Mouse (Mus musculus) hindbrain, embryonic 16.5 days (tissue): Measurements from ENCODE around the gene Ermp1. TPM values are rescaled to one million over a fixed set of nuclear protein-coding genes. Genes with fewer than 3 reads are reported as not detected.

Source experiments
- ATAC-seq: fragments of 200-750 bp; cut with Nextera tagmentation; 2 replicates; pipeline ENCODE4 v1.8.0; 2017; ENCODE audit warnings: moderate TSS enrichment, moderate library complexity
- H3K27ac ChIP-seq: fragments of 300-500 bp; sonication (generic); 2 replicates; pipeline ENCODE4 v1.5.1; 2014; ENCODE audit warnings: low read depth, mild to moderate bottlenecking, control low read depth, low read length, moderate library complexity
- H3K27me3 ChIP-seq: fragments of 300-500 bp; sonication (generic); replicated peaks from 2 replicates; pipeline ENCODE4 v1.6.1; 2014; ENCODE audit warnings: low read length; ENCODE audit not compliant: control insufficient read depth, insufficient read depth
- H3K36me3 ChIP-seq: fragments of 300-500 bp; sonication (generic); 2 replicates; pipeline ENCODE4 v1.6.1; 2014; ENCODE audit warnings: mild to moderate bottlenecking, low read length, moderate library complexity, mixed read lengths; ENCODE audit not compliant: control insufficient read depth, insufficient read depth
- H3K4me1 ChIP-seq: fragments of 300-500 bp; sonication (generic); 2 replicates; pipeline ENCODE4 v1.6.1; 2014; ENCODE audit warnings: low read depth, low read length; ENCODE audit not compliant: control insufficient read depth, insufficient read depth
- H3K4me2 ChIP-seq: fragments of 300-500 bp; sonication (generic); 2 replicates; pipeline ENCODE4 v1.6.1; 2014; ENCODE audit warnings: mild to moderate bottlenecking, low read length, control low read depth, moderate library complexity
- H3K4me3 ChIP-seq: fragments of 300-500 bp; sonication (generic); 2 replicates; pipeline ENCODE4 v1.5.1; 2014; ENCODE audit warnings: mild to moderate bottlenecking, low read length, control low read depth, moderate library complexity
- H3K9ac ChIP-seq: fragments of 300-500 bp; sonication (generic); 2 replicates; pipeline ENCODE4 v1.6.1; 2014; ENCODE audit warnings: low read depth, mild to moderate bottlenecking, control low read depth, low read length, moderate library complexity
- H3K9me3 ChIP-seq: fragments of 300-500 bp; sonication (generic); 2 replicates; pipeline ENCODE4 v1.6.1; 2014; ENCODE audit warnings: mild to moderate bottlenecking, low read length, moderate library complexity; ENCODE audit not compliant: control insufficient read depth
- WGBS: fragments of 180-500 bp; shearing (Covaris S2); extraction: QIAGEN DNeasy Blood & Tissue Kit; methylation state at CpG from one replicate; pipeline ENCODE4 v1.1.7; 2014; 5-methylcytosine and 5-hydroxymethylcytosine counted together
- polyA plus RNA-seq: library from polyadenylated mRNA; unstranded; fragments of >200 nt; fragmentation: Nextera tagmentation; extraction: Ambion mirVana; gene quantifications from 2 replicates; pipeline ENCODE4 v1.2.1, GENCODE M21; 2015

Gene Ermp1
- polyA plus RNA-seq: 10.1 and 11.2 TPM in 2 replicates

GRCm38 (mm10) chr19:29647651-29648549 lies at the start of gene Ermp1:
TSS of gene Ermp1 (minus strand) at chr19:29648415.
- peak within 1 kb of the TSS; percentile 91 for H3K27ac ChIP-seq
- H3K4me3 ChIP-seq: peak within 1 kb of the TSS; percentile 93
- under 1% methylated on average over 77 of the region's 90 CpGs for WGBS
- no peaks in the 10 kb centered on the region for H3K27me3 ChIP-seq
- peak within 1 kb of the TSS; percentile 92 for H3K9ac ChIP-seq
- peak within 1 kb of the TSS; percentile 75 for H3K4me2 ChIP-seq
- H3K9me3 ChIP-seq: no peaks in the 10 kb centered on the region
- H3K4me1 ChIP-seq: no peaks in the 10 kb centered on the region
- H3K36me3 ChIP-seq: no peaks in the 10 kb centered on the region
- peak; percentile 97 for ATAC-seq

GRCm38 (mm10) chr19:29697245-29697874 lies 49.1 kb upstream of the Ermp1 start, which contains the start of gene Mlana:
TSS of gene Mlana (plus strand) at chr19:29697824.
- no peak within 1 kb of the TSS for H3K9ac ChIP-seq
- no peak within 1 kb of the TSS for H3K4me3 ChIP-seq
- H3K27ac ChIP-seq: no peak within 1 kb of the TSS
- no peaks in the 10 kb centered on the region for H3K27me3 ChIP-seq
- H3K4me1 ChIP-seq: no peaks in the 10 kb centered on the region
- WGBS: 50% methylated on average over 3 of the region's 3 CpGs
- ATAC-seq: no peak
- no peak within 1 kb of the TSS for H3K4me2 ChIP-seq
- H3K9me3 ChIP-seq: no peaks in the 10 kb centered on the region
- H3K36me3 ChIP-seq: no peaks in the 10 kb centered on the region

- H3K27ac ChIP-seq: no peak overlapping the region
- H3K36me3 ChIP-seq: no peaks in the 10 kb centered on the region
- no peaks in the 10 kb centered on the region for H3K27me3 ChIP-seq
- H3K4me2 ChIP-seq: no peak overlapping the region
- no peaks in the 10 kb centered on the region for H3K4me1 ChIP-seq
- ATAC-seq: no peak
- no peak overlapping the region for H3K4me3 ChIP-seq
- no peak overlapping the region for H3K9ac ChIP-seq
- H3K9me3 ChIP-seq: no peaks in the 10 kb centered on the region
Measured at GRCm38 (mm10) chr19:29696840-29697239, 48.6 kb upstream of the Ermp1 start.

GRCm38 (mm10) chr19:29696309-29696708 lies 48.1 kb upstream of the Ermp1 start:
- WGBS: 96% methylated on average over 4 of the region's 4 CpGs

DNA sequence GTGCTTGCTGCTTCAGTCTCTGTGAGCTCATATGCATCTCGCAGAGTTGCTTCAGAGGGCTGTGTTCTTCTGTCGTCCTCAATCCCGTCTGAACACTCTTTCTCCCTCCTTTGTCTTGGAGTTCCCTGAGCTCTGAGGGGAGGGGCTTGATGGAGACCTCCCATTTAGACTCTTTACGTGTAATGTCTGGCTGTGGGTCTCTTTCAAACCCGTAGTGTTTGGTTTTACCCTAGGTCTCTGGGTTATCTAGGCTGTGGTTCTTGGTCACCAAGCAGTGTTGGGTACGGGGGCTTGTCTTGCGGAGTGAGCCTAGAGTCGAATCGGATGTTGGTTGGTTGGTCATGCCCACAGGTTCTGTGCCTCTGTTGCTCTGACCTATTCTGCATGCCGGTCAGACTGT lies 46.9 kb upstream of the Ermp1 start:
- no peak overlapping the region for H3K27ac ChIP-seq
- H3K4me3 ChIP-seq: no peak overlapping the region
- no peaks in the 10 kb centered on the region for H3K27me3 ChIP-seq
- no peaks in the 10 kb centered on the region for H3K4me1 ChIP-seq
- H3K4me2 ChIP-seq: no peak overlapping the region
- no peak for ATAC-seq
- no peaks in the 10 kb centered on the region for H3K36me3 ChIP-seq
- H3K9ac ChIP-seq: no peak overlapping the region
- 88% methylated on average over 10 of the region's 10 CpGs for WGBS
- H3K9me3 ChIP-seq: no peaks in the 10 kb centered on the region

More at GRCm38 (mm10) chr19:29696309-29696708, 48.1 kb upstream of the Ermp1 start:
- no peak overlapping the region for H3K4me2 ChIP-seq
- no peaks in the 10 kb centered on the region for H3K36me3 ChIP-seq
- no peak for ATAC-seq
- H3K27ac ChIP-seq: no peak overlapping the region
- H3K9ac ChIP-seq: no peak overlapping the region
- H3K4me3 ChIP-seq: no peak overlapping the region
- H3K9me3 ChIP-seq: no peaks in the 10 kb centered on the region
- H3K27me3 ChIP-seq: no peaks in the 10 kb centered on the region
- no peaks in the 10 kb centered on the region for H3K4me1 ChIP-seq

DNA sequence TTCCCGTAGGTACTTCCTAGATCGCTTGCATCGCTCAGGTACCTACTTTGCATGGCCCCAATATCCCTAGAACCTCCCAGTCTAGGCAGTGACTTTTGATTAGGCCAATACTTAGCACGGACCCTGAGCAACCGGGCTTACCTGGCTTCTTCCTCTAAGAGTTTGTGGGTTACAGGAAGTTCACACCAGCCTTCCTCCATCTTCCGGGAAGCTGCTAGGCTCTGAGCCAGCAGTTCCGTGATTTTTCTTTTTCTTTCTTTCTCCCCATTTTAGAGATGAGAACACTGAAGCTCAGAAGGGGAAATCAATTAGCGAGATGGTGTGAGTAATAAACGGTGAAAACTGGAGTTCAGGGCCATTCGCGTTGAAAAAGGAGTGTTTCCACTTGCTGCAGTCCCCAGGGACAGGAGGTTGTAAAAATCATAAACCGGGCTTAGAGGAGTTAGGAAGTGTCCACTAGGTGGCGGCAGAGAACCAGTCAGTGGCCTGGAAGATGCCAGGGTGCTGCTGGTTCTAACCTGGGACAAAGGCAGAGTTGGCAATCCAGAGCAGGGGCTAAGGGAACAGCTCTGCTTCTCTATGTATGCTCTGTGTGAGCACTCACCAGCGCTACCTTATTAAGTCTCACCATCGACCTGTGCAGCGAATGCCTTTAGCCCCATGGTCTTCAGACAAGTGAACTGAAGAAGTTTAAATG lies 35.8 kb upstream of the Ermp1 start:
- H3K27ac ChIP-seq: no peak overlapping the region
- no peaks in the 10 kb centered on the region for H3K4me1 ChIP-seq
- ATAC-seq: peak; percentile 84
- 53% methylated on average over 16 of the region's 16 CpGs for WGBS
- no peaks in the 10 kb centered on the region; the same call in 1 of the 2 replicates for H3K9me3 ChIP-seq
- H3K36me3 ChIP-seq: no peaks in the 10 kb centered on the region
- no peak overlapping the region for H3K4me2 ChIP-seq
- H3K4me3 ChIP-seq: no peak overlapping the region
- H3K27me3 ChIP-seq: no peaks in the 10 kb centered on the region
- no peak overlapping the region for H3K9ac ChIP-seq

DNA sequence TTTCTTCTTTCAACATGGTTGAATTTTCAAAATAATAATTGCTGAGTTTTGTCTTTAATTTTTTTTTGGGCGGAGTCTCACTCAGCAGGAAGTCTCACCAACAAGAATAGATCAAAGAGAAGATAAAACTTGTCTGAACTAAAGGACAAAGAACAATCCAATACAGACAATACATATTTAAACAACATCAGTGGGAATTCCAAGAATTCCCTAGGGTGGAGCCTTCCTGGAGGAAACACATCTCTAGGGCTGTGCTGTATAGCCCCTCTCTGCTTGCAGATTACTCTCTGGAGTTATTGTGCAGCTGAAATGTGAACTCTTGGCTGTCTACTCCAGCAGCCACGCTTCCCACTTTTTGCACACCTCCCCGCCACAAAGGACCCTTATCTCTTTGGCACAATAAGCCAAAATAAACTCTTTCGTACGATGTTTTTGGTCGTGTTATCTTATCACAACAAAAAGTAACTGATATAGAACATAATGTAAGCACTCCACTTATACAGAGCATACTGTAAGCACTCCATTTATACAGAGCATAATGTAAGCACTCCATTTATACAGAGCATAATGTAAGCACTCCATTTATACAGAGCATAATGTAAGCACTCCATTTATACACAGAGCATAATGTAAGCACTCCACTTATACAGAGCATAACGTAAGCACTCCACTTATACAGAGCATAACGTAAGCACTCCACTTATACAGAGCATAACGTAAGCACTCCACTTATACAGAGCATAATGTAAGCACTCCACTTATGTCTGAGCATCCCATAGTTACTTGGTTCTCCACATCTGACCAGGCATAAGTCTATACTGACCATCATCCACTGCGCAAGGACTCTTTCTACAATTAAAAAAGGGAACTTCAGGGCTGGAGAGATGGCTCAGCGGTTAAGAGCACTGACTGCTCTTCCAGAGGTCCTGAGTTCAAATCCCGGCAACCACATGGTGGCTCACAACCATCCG lies 32.3 kb upstream of the Ermp1 start:
- Histone ChIP-seq H3K27me3 (no peaks in the 10 kb centered on the region), H3K9ac (no peak overlapping the region), H3K36me3 (no peaks in the 10 kb centered on the region), H3K4me1 (no peaks in the 10 kb centered on the region), H3K9me3 (no peaks in the 10 kb centered on the region; the same call in 1 of the 2 replicates), H3K4me3 (no peak overlapping the region), H3K27ac (no peak overlapping the region), H3K4me2 (no peak overlapping the region)
- no peak for ATAC-seq
- 88% methylated on average over 13 of the region's 13 CpGs for WGBS

GRCm38 (mm10) chr19:29678181-29678778 lies 30.1 kb upstream of the Ermp1 start:
- no peak overlapping the region for H3K4me2 ChIP-seq
- H3K36me3 ChIP-seq: no peaks in the 10 kb centered on the region
- H3K27me3 ChIP-seq: no peaks in the 10 kb centered on the region
- no peak overlapping the region for H3K27ac ChIP-seq
- WGBS: 88% methylated on average over 6 of the region's 6 CpGs
- no peaks in the 10 kb centered on the region for H3K9me3 ChIP-seq
- no peak overlapping the region for H3K9ac ChIP-seq
- H3K4me3 ChIP-seq: no peak overlapping the region
- no peak for ATAC-seq
- no peaks in the 10 kb centered on the region for H3K4me1 ChIP-seq
